Mouse (Mus musculus) lung, postnatal 0 days (tissue): ENCODE data around the gene Wsb1. TPM values are rescaled to one million over a fixed set of nuclear protein-coding genes. Genes with fewer than 3 reads are reported as not detected.
A peak's percentile ranks its signal among the peaks of the same experiment; 100 is the strongest.

ENCODE experiments used
- ATAC-seq: fragments of 200-750 bp; cut with Nextera tagmentation; 2 replicates; pipeline ENCODE4 v1.8.0; 2017; ENCODE audit warnings: moderate library complexity
- DNase-seq: peaks from one replicate; pipeline ENCODE4 v3.0.0-alpha.2; 2016; ENCODE audit warnings: low spot score
- H3K27ac ChIP-seq: fragments of 300-500 bp; sonication (generic); 2 replicates; pipeline ENCODE4 v1.5.1; 2014; ENCODE audit warnings: antibody characterized with exemption, mild to moderate bottlenecking, low read length, mixed read lengths
- H3K27me3 ChIP-seq: fragments of 300-500 bp; sonication (generic); replicated peaks from 2 replicates; pipeline ENCODE4 v1.6.1; 2014; ENCODE audit warnings: low read length, mixed read lengths; ENCODE audit not compliant: insufficient read depth
- H3K36me3 ChIP-seq: fragments of 300-500 bp; sonication (generic); 2 replicates; pipeline ENCODE4 v1.6.1; 2014; ENCODE audit warnings: low read length, mixed read lengths; ENCODE audit not compliant: insufficient read depth
- H3K4me1 ChIP-seq: fragments of 300-500 bp; sonication (generic); 2 replicates; pipeline ENCODE4 v1.6.1; 2014; ENCODE audit warnings: antibody characterized with exemption, low read depth, low read length, mixed read lengths; ENCODE audit not compliant: insufficient read depth
- H3K4me2 ChIP-seq: fragments of 300-500 bp; sonication (generic); replicated peaks from 2 replicates; pipeline ENCODE4 v1.6.1; 2014; ENCODE audit warnings: low read depth, mild to moderate bottlenecking, low read length, moderate library complexity, mixed read lengths
- H3K4me3 ChIP-seq: fragments of 300-500 bp; sonication (generic); 2 replicates; pipeline ENCODE4 v1.5.1; 2014; ENCODE audit warnings: low read depth, low read length
- H3K9ac ChIP-seq: fragments of 300-500 bp; sonication (generic); replicated peaks from 2 replicates; pipeline ENCODE4 v1.6.1; 2014; ENCODE audit warnings: low read depth, mild to moderate bottlenecking
- H3K9me3 ChIP-seq: fragments of 300-500 bp; sonication (generic); 2 replicates; pipeline ENCODE4 v1.6.1; 2016; ENCODE audit warnings: low read length, mixed read lengths
- CTCF ChIP-seq: IDR thresholded peaks from 2 replicates; pipeline ENCODE4 v1.5.1; 2016; ENCODE audit warnings: antibody characterized with exemption, mild to moderate bottlenecking
- EP300 ChIP-seq: IDR thresholded peaks from 2 replicates; pipeline ENCODE4 v1.6.1; 2016; ENCODE audit warnings: antibody characterized with exemption, mild to moderate bottlenecking, control low read depth
- WGBS: fragments of 180-500 bp; shearing (Covaris S2); extraction: QIAGEN DNeasy Blood & Tissue Kit; methylation state at CpG from one replicate; pipeline ENCODE4 v1.1.7; 2014; 5-methylcytosine and 5-hydroxymethylcytosine counted together
- polyA plus RNA-seq: library from polyadenylated mRNA; unstranded; fragments of >200 nt; fragmentation: Nextera tagmentation; extraction: Ambion mirVana; gene quantifications from 2 replicates; pipeline ENCODE4 v1.2.1, GENCODE M21; 2015

Wsb1 gene
- polyA plus RNA-seq, 1 experiment from 2014 or later: 134 TPM

- no peaks in the 10 kb centered on the region for H3K9me3 ChIP-seq
- peak overlapping the region; percentile 66 for H3K4me2 ChIP-seq
- ATAC-seq (peak; percentile 57), DNase-seq (peak; percentile 69)
- H3K4me1 ChIP-seq: peaks cover 21% of the 10 kb centered on the region
- peaks cover 5% of the 10 kb centered on the region; the same call in 1 of the 2 replicates for H3K36me3 ChIP-seq
- H3K9ac ChIP-seq: peak overlapping the region; percentile 90
- peak overlapping the region; percentile 84 for H3K4me3 ChIP-seq
- TF ChIP-seq EP300: no peak; the same call in 1 of the 2 replicates
- peak overlapping the region; percentile 96 for H3K27ac ChIP-seq
- WGBS: under 1% methylated on average over 49 of the region's 49 CpGs
- H3K27me3 ChIP-seq: no peaks in the 10 kb centered on the region
These were observed 705 bp downstream of the Wsb1 start for GRCm38 (mm10) chr11:79253542-79254390.

- peak; percentile 87 for DNase-seq
These were observed 1.5 kb downstream of the Wsb1 start for GRCm38 (mm10) chr11:79252881-79253541.

GRCm38 (mm10) chr11:79239024-79239423 is 15.4 kb downstream of the Wsb1 start:
- TF ChIP-seq EP300: no peak
- no peak for TF ChIP-seq CTCF
- DNase-seq (no peak), ATAC-seq (no peak)
- Histone ChIP-seq H3K36me3 (peaks cover 29% of the 10 kb centered on the region), H3K4me1 (no peaks in the 10 kb centered on the region), H3K9ac (no peak overlapping the region), H3K9me3 (no peaks in the 10 kb centered on the region), H3K27ac (no peak overlapping the region), H3K4me2 (no peak overlapping the region), H3K27me3 (no peaks in the 10 kb centered on the region), H3K4me3 (no peak overlapping the region)
- WGBS: 91% methylated on average over 7 of the region's 7 CpGs

More at GRCm38 (mm10) chr11:79252881-79253541, 1.5 kb downstream of the Wsb1 start:
- H3K4me1 ChIP-seq: peaks cover 21% of the 10 kb centered on the region
- peak overlapping the region; percentile 90 for H3K9ac ChIP-seq
- H3K27me3 ChIP-seq: no peaks in the 10 kb centered on the region
- H3K9me3 ChIP-seq: no peaks in the 10 kb centered on the region
- ATAC-seq: no peak
- H3K27ac ChIP-seq: peak overlapping the region; percentile 96; the same call in 1 of the 2 replicates
- H3K4me3 ChIP-seq: peak overlapping the region; percentile 84
- WGBS: 4% methylated on average over 6 of the region's 6 CpGs
- H3K36me3 ChIP-seq: peaks cover 5% of the 10 kb centered on the region; the same call in 1 of the 2 replicates
- no peak for TF ChIP-seq EP300
- no peak for TF ChIP-seq CTCF
- peak overlapping the region; percentile 66 for H3K4me2 ChIP-seq

- Histone ChIP-seq H3K9me3 (no peaks in the 10 kb centered on the region), H3K27ac (0 out of 2 replicates have a peak overlapping the region, but pooled peaks have one; percentile 35), H3K4me3 (no peak overlapping the region), H3K9ac (no peak overlapping the region), H3K27me3 (no peaks in the 10 kb centered on the region), H3K4me2 (no peak overlapping the region), H3K36me3 (peaks cover 29% of the 10 kb centered on the region), H3K4me1 (no peaks in the 10 kb centered on the region)
- 6% methylated on average over 1 of the region's 1 CpGs for WGBS
- peak; percentile 70 for DNase-seq
- no peak for TF ChIP-seq EP300
- no peak for TF ChIP-seq CTCF
- ATAC-seq: 0 out of 2 replicates have a peak, but pooled peaks have one; percentile 25
These were observed 16.1 kb downstream of the Wsb1 start for GRCm38 (mm10) chr11:79238398-79238752.

GRCm38 (mm10) chr11:79237644-79238397 is 16.6 kb downstream of the Wsb1 start:
- Histone ChIP-seq H3K9ac (no peak overlapping the region), H3K4me1 (no peaks in the 10 kb centered on the region), H3K4me2 (no peak overlapping the region), H3K27ac (peak overlapping the region; percentile 35; the same call in 1 of the 2 replicates), H3K4me3 (no peak overlapping the region), H3K36me3 (peaks cover 29% of the 10 kb centered on the region), H3K27me3 (no peaks in the 10 kb centered on the region), H3K9me3 (no peaks in the 10 kb centered on the region)
- WGBS: 55% methylated on average over 11 of the region's 11 CpGs
- ATAC-seq: peak; percentile 81
- DNase-seq: peak; percentile 59
- TF ChIP-seq EP300: no peak
- no peak for TF ChIP-seq CTCF

- no peak overlapping the region for H3K9ac ChIP-seq
- H3K27me3 ChIP-seq: no peaks in the 10 kb centered on the region
- no peak overlapping the region for H3K27ac ChIP-seq
- TF ChIP-seq EP300: no peak
- no peak overlapping the region for H3K4me2 ChIP-seq
- DNase-seq (no peak), ATAC-seq (no peak)
- WGBS: 82% methylated on average over 13 of the region's 13 CpGs
- no peak overlapping the region for H3K4me3 ChIP-seq
- H3K36me3 ChIP-seq: no peaks in the 10 kb centered on the region
- H3K9me3 ChIP-seq: no peaks in the 10 kb centered on the region
- H3K4me1 ChIP-seq: no peaks in the 10 kb centered on the region
These were observed 24.3 kb downstream of the Wsb1 start for GRCm38 (mm10) chr11:79230251-79230570.
